Mouse (Mus musculus): Measurements from ENCODE around the gene Lgals3.

- TF ChIP-seq CTCF (IDR thresholded peaks at IDR 0.05; ENCODE audit: low read depth, low read length) (no peak), POLR2A (IDR thresholded peaks at IDR 0.05; ENCODE audit: insufficient read depth, low read length) (no peak)
Measured at GRCm38 (mm10) chr14:47376526-47376925, 9.0 kb downstream of the Lgals3 start.
